Mouse (Mus musculus) cerebellum, postnatal 4 days (tissue): Measurements from ENCODE around the gene Gstm6.

Experiments
- DNase-seq, 2 experiments: peaks; one replicate each; pipeline ENCODE4 v3.0.0; 2022; ENCODE audit warnings: low spot score in 2 of 2, mixed read lengths in 1 of 2

Gene Gstm6

GRCm38 (mm10) chr3:107941261-107941660 lies 2.3 kb downstream of the Gstm6 start:
- no peak for DNase-seq

DNA sequence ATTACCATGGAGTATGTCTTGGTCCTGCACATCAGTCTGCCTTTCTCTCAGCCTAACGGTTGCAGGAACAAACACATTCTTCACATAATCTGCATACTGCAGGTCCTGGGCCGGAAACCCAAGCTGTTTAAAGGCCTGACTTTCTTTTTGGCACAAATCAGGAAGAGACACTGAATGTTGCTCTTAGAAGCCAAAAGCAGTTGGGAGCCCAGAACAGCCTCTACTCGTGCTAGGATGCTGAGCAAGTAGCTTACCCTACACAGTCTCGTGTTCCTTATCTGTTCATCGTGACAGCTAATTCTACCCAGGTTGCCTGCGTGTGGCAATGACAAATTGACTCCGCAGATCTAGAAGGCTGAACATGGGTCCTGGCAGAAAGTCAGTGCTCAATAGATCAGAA lies 3.0 kb downstream of the Gstm6 start:
- DNase-seq: no peak

- DNase-seq: no peak
Measured at GRCm38 (mm10) chr3:107939830-107940229, 3.7 kb downstream of the Gstm6 start.

DNA sequence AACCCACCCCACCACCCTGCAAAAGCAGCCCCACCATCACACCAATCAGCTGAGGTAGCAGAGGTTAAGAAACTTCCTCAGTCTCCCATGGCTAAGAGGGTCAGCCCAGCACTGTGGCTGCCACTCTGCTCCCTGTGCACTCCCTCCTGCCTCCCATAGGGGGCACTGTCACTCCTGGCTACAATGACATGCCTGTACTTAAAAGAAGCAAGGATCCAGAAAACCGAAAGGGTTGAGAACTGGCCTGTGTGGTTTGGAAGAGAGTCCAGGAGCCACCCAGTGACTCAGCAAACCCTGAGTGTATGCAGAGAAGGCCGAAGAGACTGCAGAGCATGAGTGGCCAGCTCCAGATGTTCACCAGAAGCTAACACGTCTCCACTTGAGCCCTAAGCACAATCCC lies 4.1 kb downstream of the Gstm6 start:
- DNase-seq: peak in 1 of 2 experiments; percentile 53

DNA sequence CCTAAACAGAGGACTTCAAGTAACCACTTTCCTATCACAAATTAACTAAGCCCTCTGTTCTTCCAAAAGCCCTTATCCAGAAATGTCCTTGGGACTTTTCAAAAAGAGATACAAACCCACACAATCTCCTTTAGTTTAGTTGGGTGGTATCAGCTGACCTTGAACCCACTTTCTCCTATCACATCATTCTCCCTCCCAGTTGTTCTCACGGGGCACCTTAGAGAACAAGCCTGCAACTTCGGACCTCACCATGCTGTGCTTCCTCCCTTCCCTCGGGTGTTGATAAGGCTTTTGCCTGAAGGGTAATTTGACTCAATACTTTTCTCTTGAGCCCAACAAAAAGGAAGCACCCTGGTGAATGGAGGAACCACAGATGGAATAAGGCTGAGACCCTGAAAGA lies 7.7 kb downstream of the Gstm6 start:
- no peak for DNase-seq

GRCm38 (mm10) chr3:107935268-107935667 lies 8.3 kb downstream of the Gstm6 start:
- DNase-seq: no peak

GRCm38 (mm10) chr3:107932128-107932527 lies 11.4 kb downstream of the Gstm6 start:
- DNase-seq: no peak

GRCm38 (mm10) chr3:107931670-107932069 lies 11.9 kb downstream of the Gstm6 start, which contains the start of gene Gstm7:
Gene Gstm7, minus strand, starts transcription at chr3:107931817.
- peak; percentile 97 to 99 for DNase-seq

- DNase-seq: no peak
Measured at GRCm38 (mm10) chr3:107931134-107931533, 12.4 kb downstream of the Gstm6 start.

DNA sequence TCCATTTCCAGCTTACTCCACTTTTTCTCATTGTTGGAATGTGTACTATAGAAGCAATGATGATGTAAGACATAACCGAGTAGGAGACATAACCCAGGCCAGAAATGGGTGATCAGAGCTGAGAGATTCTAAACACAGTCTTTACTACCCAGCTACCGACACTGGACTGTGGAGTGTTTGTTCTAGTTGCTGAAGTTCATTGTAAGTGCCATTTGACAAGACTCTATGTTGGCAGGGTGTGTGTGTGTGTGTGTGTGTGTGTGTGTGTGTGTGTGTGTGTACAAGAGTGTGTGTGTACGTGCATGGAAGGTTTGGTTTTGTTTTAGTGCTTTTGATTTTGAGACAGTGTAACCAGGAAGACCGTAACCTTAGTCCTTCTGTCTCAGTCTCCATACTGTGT lies 13.8 kb downstream of the Gstm6 start:
- no peak for DNase-seq

GRCm38 (mm10) chr3:107929243-107929642 lies 14.3 kb downstream of the Gstm6 start:
- no peak for DNase-seq

GRCm38 (mm10) chr3:107928691-107929090 lies 14.9 kb downstream of the Gstm6 start:
- no peak for DNase-seq

DNA sequence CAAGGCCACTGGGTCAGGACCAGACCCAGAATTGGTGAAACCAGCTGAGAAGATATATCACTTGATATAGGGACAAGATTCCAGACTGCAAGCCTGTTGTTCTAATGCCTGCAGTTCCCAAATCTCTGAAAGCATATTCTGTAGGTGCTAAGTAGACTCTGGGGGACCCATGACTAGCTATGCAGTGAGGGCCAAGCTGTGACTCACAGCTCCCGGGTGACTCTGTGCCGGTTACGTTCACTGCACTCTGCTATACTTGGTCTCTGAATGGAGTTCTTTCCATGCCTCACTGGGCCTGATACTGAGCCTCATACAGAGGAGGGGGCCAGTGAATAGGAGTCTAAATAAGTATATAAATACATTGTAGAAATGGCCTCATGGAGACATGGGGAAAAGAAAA lies 15.7 kb downstream of the Gstm6 start:
- DNase-seq: no peak

DNA sequence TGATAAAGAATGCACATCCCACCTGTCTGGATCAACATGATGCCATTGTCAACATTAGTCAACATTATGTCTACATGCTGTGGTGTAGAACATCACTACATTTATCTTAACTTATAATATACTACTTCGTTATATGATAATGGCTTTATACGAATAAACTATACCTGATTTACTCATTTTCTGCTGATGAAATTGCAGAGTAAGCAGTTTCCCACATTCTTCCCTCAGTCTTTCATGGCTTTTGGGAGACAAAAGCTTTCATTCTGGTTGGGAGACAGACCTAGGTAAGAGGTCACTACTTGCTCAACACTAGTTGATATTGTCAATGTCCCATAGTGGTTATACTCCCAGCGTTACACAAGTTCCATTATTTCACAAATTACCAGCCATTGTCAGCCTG lies 18.2 kb downstream of the Gstm6 start:
- DNase-seq: no peak

DNA sequence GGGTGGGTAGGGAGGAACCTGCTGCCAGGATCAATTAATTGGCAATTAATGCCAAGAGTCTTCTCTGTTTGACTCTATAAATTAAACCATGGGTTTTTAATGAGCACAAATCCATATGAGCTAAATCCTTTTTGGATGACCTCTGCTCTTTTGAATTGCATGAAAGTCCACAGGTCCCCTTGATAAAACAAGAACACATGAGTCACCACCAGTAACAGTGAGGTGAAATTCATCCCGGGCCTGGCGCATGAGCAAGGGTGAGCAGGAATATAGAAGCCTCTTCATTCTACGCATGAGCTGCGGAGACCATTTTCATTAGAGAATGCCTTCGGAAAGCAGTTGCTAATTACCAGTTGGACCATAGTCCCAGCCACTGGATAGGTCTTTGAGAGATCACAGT lies 23.2 kb downstream of the Gstm6 start:
- DNase-seq: no peak

DNA sequence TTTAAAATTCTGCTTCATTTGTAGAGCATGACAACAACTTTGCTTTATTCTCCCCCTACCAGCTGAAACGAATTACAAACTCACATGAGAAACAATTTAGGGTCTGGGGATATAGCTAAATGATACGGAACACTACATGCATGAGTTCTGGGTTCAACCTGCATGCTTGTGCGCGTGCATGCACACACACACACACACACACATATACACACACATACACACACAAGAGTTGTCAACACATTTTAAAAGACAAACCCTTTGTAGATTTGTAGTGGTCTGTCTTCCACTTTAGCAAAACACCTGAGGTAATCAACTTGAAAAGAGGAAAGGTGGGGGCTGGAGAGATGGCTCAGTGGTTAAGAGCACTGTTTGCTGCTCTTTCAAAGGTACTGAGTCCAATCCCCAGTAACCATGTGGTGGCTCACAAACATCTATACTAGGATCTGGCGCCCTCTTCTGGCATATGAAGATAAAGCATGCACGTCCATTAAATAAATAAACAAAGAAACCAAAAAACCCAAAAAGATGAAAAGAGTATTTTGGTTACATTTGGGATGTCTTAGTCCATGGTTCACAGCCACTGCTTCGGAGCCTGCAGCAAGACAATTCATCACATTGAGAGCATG lies 25.7 kb downstream of the Gstm6 start:
- peak in 1 of 2 experiments; percentile 63 for DNase-seq

DNA sequence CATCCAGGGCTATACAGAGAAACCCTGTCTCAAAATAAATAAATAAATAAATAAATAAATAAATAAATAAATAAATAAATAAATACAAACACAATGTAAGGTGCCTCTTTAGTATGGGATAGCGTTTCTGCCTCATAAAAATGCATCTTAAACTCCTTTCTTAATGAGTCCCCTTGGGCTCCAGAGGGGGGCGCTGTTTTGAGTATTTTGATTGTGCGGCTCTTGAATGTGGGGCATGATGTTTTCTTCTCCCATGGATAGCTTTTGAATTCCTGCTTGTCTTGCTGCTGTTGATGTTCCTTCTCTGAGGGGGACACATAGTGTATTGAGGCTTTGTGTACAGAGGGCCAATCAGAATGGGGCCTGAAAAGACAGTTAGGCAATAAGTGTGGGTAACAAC lies 26.5 kb downstream of the Gstm6 start:
- DNase-seq: no peak

DNA sequence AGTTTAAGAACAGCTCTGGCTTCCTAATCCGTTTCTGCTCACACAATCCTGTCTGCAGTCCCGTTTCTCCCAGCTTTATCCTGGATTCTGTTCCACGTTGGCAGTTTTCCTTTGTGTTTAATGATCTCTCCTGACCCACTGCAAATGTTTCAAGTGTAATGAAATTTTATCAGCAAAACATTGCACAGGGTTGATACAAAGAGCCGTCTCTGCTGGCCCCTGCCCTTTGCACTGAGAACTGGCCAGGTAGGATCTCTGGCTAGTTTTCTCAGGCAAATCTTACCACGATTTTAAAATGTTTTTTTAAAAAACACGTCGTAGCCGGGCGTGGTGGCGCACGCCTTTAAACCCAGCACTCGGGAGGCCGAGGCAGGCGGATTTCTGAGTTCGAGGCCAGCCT lies 26.9 kb downstream of the Gstm6 start:
- DNase-seq: no peak

- no peak for DNase-seq
Measured at GRCm38 (mm10) chr3:107905942-107906341, 37.6 kb downstream of the Gstm6 start.

DNA sequence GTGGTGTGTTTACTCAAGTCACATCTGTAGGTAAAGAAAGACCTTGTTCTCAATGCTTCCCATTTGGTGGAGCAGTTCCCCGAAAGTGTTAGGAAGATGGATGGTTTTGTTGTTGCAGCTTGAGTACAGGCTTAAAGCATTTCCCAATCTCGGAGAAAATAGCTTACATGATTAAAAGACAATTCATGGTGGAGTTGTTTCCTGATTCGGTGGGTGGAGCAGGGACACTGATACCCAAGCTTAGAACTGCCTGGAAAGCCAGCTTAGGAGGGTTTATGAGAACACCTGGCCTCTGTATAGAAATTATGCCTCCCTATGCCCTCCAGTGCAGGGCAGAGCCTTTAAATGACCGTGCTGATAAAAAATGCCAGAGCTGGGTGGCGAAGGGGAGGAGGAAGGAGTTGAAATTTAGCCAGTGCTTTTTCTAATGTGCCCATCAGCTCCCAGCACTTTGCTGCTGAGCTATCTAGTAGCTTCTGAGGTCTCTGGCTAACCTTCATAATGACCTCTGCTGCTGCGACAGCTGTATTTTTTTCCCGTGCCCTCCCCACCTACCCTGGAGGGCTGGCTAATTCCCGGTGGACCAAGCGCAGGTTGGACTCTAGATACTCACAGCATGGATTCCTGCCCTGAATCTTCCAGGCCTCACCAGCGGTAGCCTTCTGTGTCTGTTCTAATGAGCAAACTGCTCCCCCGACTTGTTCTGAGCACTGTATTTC lies 42.4 kb downstream of the Gstm6 start:
- DNase-seq: no peak

GRCm38 (mm10) chr3:107898691-107899090 lies 44.9 kb downstream of the Gstm6 start:
- DNase-seq: no peak

GRCm38 (mm10) chr3:107895720-107896569 lies 47.6 kb downstream of the Gstm6 start, which contains the start of gene Gstm5:
Gene Gstm5, plus strand, starts transcription at chr3:107895821.
- peak; percentile 67 to 77 for DNase-seq
